Mouse (Mus musculus) ES-E14 (cell line): ENCODE data around the gene Zc2hc1c. TPM values are rescaled to one million over a fixed set of nuclear protein-coding genes. Genes with fewer than 3 reads are reported as not detected.

Experiments used
- DNase-seq: peaks from one replicate; pipeline ENCODE4 v3.0.0-alpha.2; 2013; ENCODE audit warnings: low read depth, low spot score
- H3K27ac ChIP-seq: 2 replicates; pipeline ENCODE4 v1.5.1; 2012; ENCODE audit warnings: low read depth, mild to moderate bottlenecking, low read length, moderate library complexity, mixed read lengths; ENCODE audit not compliant: poor library complexity, insufficient read depth, severe bottlenecking
- H3K36me3 ChIP-seq: 2 replicates; pipeline ENCODE4 v1.6.1; 2012; ENCODE audit warnings: mild to moderate bottlenecking, low read length, moderate library complexity, mixed read lengths; ENCODE audit not compliant: control insufficient read depth, poor library complexity, insufficient read depth, severe bottlenecking
- H3K4me1 ChIP-seq, 2 experiments: fragments of 150-350 bp in 1 of 2; sonication (generic) in 1 of 2; 2 replicates each; pipeline ENCODE4 v1.6.1; 2012; ENCODE audit warnings: low read length in 2 of 2, mild to moderate bottlenecking in 1 of 2, mixed read lengths in 1 of 2; ENCODE audit not compliant: control insufficient read depth in 2 of 2, insufficient read depth in 2 of 2, poor library complexity in 1 of 2
- H3K4me3 ChIP-seq, 2 experiments: fragments of 150-350 bp in 1 of 2; sonication (generic) in 1 of 2; 2 replicates each; pipeline ENCODE4 v1.5.1; 2012; ENCODE audit warnings: low read length in 2 of 2, low read depth in 1 of 2, mild to moderate bottlenecking in 1 of 2, mixed read lengths in 1 of 2; ENCODE audit not compliant: insufficient read depth in 1 of 2, poor library complexity in 1 of 2, severe bottlenecking in 1 of 2
- H3K9ac ChIP-seq: 2 replicates; pipeline ENCODE4 v1.6.1; 2012; ENCODE audit warnings: low read depth, mild to moderate bottlenecking, low read length, mixed read lengths; ENCODE audit not compliant: poor library complexity, insufficient read depth, severe bottlenecking
- H3K9me3 ChIP-seq: fragments of 150-350 bp; sonication (generic); 2 replicates; pipeline ENCODE4 v1.6.1; 2012; ENCODE audit warnings: low read depth, mild to moderate bottlenecking, low read length; ENCODE audit not compliant: control insufficient read depth, insufficient read depth
- CHD2 ChIP-seq: IDR thresholded peaks from 2 replicates; pipeline ENCODE4 v1.6.1; 2014; ENCODE audit warnings: mild to moderate bottlenecking, low read depth, low read length, inconsistent platforms
- HCFC1 ChIP-seq: IDR thresholded peaks from 2 replicates; pipeline ENCODE4 v1.6.1; 2012; ENCODE audit warnings: low read length, inconsistent platforms, borderline replicate concordance; ENCODE audit not compliant: insufficient read depth
- MAFK ChIP-seq: IDR thresholded peaks from 2 replicates; pipeline ENCODE4 v1.6.1; 2014; ENCODE audit warnings: mild to moderate bottlenecking, low read depth, low read length, inconsistent platforms; ENCODE audit not compliant: insufficient read depth
- ZC3H11A ChIP-seq: IDR thresholded peaks from 2 replicates; pipeline ENCODE4 v1.6.1; 2012; ENCODE audit warnings: low read depth, mild to moderate bottlenecking, inconsistent platforms, low read length, borderline replicate concordance
- ZNF384 ChIP-seq: IDR thresholded peaks from 2 replicates; pipeline ENCODE4 v1.6.1; 2012; ENCODE audit warnings: low read depth, low read length, inconsistent platforms
- in situ Hi-C, 2 experiments: fragments of 600-800 bp; cut with MboI; formaldehyde crosslinking; loops; one replicate each; pipeline ENCODE4 v1.15.1; 2025; ENCODE audit warnings: low sequenced_read_pairs in 2 of 2, inconsistent platforms in 1 of 2; ENCODE audit not compliant: unreplicated experiment in 2 of 2
- total RNA-seq: library from RNA; depleted of rRNA; stranded (reverse); fragments of 300-350 nt; gene quantifications from 2 replicates; pipeline ENCODE4 v1.2.3, GENCODE M21; 2012

Gene Zc2hc1c
- total RNA-seq, 1 experiment, result 0.45 TPM

DNA sequence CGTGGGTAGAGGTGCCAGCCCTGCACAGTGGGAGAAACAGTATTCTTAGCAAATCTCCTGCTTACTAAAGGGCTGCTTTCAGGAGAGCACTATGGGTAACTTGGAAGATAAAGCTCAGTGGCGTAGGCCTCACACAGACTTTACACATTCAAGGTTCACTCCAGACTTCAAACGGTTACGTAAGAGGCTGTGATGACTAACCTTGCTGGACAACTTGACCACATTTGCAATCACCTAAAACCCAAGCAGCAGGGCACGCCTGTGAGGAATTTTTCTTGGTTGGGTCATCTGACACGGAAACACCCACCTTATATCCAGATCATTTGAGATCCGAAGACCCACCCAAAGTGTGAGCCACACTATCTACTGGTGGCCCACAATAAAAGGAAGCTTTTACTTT is 41.8 kb downstream of the Zc2hc1c start:
- H3K36me3 ChIP-seq, result peaks cover 13% of the 10 kb centered on the region

DNA sequence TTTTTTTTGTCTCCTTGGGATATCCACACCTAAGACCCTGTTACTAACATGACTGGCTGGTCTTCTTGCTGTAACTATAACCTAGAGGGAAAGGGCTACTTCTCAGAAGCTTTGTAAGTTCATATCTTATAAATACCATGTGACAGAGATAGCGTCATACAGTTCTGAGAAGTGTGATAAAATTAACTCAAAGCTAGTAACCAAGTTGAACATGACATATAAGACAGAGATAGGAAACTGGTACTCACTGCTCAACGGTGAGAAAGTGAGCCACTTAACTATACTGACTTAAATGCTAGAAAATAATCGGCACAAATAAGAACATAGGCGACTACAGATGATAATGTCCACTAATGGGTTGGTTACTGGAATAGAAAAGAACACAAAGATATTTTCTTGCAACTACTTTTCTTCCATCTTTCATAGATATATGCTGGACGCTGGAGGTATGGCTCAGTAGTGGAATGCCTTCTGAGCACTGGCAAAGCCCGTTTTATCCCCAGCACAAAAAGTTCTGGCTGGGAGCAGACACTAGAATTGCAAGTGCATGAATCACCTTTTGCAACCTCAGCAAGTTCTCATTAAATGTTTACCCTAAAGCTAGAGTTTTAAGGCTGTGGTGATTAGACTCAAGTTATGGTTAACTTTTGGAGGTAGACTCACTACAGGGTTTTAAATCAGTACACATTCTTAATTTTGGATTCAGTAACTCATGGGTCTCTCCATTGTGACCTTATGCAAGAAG is 49.3 kb downstream of the Zc2hc1c start:
- no peak for DNase-seq
- H3K9ac ChIP-seq, result no peak overlapping the region
- in situ Hi-C loops, result loop anchor here in 1 of 2 experiments (25.0 kb wide), 1 partner anchor 325 kb away; no protein-coding TSS in a partner anchor
- TF ChIP-seq MAFK (peak; percentile 66; the same call in 1 of the 2 replicates), ZNF384 (no peak)
- H3K36me3 ChIP-seq, result no peaks in the 10 kb centered on the region; the same call in 1 of the 2 replicates
- no peaks in the 10 kb centered on the region for H3K9me3 ChIP-seq
- no peak overlapping the region for H3K27ac ChIP-seq
- H3K4me1 ChIP-seq, result no peaks in the 10 kb centered on the region; a peak in 1 of 4 replicates
- H3K4me3 ChIP-seq, result peak overlapping the region in 1 of 2 experiments; percentile 94; a peak in 1 of 4 replicates

More for the DNA sequence above, 41.8 kb downstream of the Zc2hc1c start:
- no peaks in the 10 kb centered on the region for H3K9me3 ChIP-seq
- in situ Hi-C loops, result loop anchor here in 1 of 2 experiments (25.0 kb wide), 1 partner anchor 332 kb away; no protein-coding TSS in a partner anchor
- no peak overlapping the region for H3K4me3 ChIP-seq
- TF ChIP-seq MAFK (no peak), HCFC1 (no peak), CHD2 (no peak), ZNF384 (no peak)
- no peak overlapping the region for H3K9ac ChIP-seq
- H3K27ac ChIP-seq, result no peak overlapping the region
- DNase-seq, result no peak
- no peaks in the 10 kb centered on the region for H3K4me1 ChIP-seq

DNA sequence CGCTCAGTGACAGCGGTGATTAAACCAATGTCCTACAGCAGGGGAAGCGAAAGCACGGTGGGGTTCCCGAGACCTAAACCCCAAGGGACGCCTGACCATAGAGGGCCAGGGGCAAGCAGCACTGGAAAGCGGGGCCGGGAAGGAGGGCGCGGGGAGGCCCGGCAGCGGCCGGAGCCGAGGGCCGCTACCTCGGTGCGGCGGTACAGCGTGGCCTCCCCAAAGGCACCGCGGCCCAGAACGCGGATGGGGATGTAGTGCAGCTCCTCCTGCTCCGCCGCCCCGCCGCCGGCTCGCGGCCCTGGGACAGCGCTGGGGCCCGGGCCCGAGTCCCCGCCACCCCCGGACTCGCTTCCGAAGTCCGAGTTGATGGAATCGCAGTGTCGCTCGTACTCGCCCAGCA is 50.4 kb downstream of the Zc2hc1c start:
- Histone ChIP-seq H3K4me3 (peak overlapping the region; percentile 86 to 94), H3K36me3 (no peaks in the 10 kb centered on the region; the same call in 1 of the 2 replicates), H3K27ac (no peak overlapping the region), H3K9me3 (no peaks in the 10 kb centered on the region), H3K9ac (peak overlapping the region; percentile 93), H3K4me1 (peaks cover 0 to 2% of the 10 kb centered on the region in 2 experiments; a peak in 2 of 4 replicates)
- in situ Hi-C loops, result loop anchor here in 1 of 2 experiments (25.0 kb wide), 1 partner anchor 323 kb away; no protein-coding TSS in a partner anchor
- TF ChIP-seq ZC3H11A (no peak), HCFC1 (no peak), ZNF384 (no peak), MAFK (no peak), CHD2 (no peak)
- no peak for DNase-seq

DNA sequence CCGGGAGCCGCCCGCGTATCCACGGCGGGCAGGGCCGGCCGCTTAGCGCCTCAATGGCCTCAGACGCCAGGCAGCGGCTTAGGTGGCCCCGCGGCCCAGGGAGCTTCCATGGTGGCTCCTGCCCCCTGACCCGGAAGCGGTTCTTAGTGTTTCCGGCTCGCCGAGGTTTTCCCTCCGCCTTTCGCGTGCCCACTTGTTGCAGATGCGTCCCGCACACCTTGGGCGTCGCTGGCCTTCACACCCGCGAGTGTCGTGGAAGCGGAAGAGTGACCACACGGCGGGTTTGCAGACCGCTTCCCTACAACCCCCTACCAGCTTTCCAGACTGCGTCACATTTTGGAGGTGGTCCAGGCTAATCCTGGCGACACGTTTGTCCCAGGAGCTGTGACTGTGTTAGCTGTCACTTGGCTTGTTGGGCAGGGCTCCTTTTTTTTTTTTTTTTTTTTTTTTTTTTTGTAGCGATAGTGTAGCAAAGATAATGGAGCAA is 50.9 kb downstream of the Zc2hc1c start, which contains the start of gene Nek9:
Gene Nek9, minus strand, starts transcription at position 120 of the 487 bp plus-strand sequence.
- Histone ChIP-seq H3K9ac (peak within 1 kb of the TSS; percentile 93), H3K27ac (no peak within 1 kb of the TSS), H3K36me3 (no peaks in the 10 kb centered on the region; the same call in 1 of the 2 replicates), H3K4me1 (peaks cover 0 to 2% of the 10 kb centered on the region in 2 experiments; a peak in 2 of 4 replicates), H3K4me3 (peak within 1 kb of the TSS; percentile 86 to 94), H3K9me3 (no peaks in the 10 kb centered on the region)
- TF ChIP-seq MAFK (no peak), ZC3H11A (no peak), HCFC1 (peak; percentile 73; the same call in 1 of the 2 replicates), CHD2 (peak; percentile 81; the same call in 1 of the 2 replicates), ZNF384 (peak; percentile 94)
- DNase-seq, result peak; percentile 87
- in situ Hi-C loops, result loop anchor here in 1 of 2 experiments (25.0 kb wide), 1 partner anchor 323 kb away; no protein-coding TSS in a partner anchor
